Mouse (Mus musculus): Measurements from ENCODE around the gene Bag6.
"Not testable (repeated sequence)": the region's sequence is repeated elsewhere in the genome, so short reads cannot be mapped to it uniquely, and the experiment has no call there.

The Bag6 gene

DNA sequence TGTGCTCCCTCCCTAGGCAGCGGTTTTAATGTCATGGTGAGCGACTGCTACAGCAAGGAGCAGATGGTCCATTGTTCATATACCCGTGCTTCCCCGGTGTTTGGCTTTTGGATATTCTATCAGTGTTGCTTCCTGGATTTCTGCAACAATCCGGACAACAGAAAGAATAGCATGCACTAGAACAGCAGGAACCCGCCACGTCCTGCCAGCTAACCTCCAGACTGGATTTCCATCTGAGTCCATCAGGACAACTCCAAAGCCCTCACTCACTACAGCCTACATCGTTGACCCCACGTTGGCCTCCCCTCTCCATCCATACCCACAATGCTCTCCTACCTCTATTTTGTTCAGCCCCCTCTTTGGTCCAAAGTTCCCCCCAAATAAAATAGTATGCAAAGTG, 23.2 kb upstream of the Bag6 start:
- DNase-seq (ENCODE audit: low read depth, low spot score), result no peak

DNA sequence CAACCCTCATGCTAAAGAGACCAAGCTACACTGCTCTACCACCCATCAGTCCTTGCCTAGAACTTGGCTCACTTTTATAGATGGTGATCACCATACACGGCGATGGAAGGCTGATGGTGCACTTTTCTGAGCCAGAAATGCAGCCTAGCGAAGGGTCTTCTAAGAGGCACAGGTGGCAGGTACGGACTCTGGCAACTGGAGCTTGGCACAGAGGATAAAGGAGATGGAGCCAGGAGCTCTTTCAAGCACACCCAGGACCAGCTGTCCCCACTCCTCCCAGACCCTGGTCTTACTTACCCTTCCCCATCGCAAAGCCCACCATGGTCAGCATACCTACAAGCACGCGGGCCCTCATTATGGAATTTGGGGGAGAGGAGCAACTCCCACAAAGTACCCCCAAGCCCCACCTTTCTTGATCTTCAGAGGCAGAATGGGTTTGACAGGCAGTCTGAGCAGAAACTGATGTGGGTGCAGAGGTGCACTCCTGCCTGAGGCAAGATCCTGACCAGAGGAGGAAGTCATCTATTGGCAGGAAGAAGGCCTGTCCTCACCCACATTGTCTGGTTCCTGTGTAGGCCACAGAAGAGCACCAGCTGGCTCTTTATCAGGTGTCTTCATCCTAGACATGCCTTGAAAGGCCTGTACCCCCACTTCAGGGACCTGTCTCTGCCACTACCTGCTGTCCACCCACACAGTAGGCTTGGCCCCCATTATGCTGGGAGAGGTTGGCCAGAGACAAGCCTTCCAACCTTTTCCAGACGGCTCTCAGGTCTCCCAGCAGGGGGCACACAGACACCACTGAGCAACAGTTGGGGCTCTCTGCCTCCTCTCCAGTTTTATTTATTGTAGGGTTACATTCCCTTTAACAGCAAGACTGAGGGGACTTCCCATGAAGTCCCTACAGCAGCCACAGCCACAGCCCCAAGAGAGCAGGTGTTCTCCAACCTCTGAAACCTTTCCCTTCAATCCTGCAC, 19.6 kb upstream of the Bag6 start, which contains the start of gene Ly6g5b:
Gene Ly6g5b, minus strand, starts transcription at position 383 of the 974 bp plus-strand sequence.
- DNase-seq (ENCODE audit: low read depth, low spot score), result peak; percentile 59

DNA sequence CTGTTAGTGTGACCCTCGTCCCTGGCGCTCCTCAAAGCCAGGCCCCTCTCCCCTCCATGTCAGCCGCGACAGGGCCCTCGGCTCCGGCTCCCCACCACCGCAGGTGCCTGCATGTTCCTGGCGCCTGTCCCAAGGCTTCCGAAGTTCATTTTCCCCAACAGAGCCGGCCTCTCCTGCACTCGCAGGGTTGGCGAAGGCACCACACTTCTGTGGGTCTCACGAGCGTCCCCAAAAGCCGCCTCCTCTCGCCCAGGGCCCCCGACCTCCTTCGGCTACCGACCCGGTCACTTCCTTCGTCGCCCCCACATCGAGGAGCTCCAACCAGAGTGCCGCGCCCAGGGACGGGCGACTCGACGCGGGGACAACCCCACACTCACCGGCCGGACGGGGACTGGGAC, 14.2 kb upstream of the Bag6 start:
- no peak for DNase-seq (ENCODE audit: low read depth, low spot score)

DNA sequence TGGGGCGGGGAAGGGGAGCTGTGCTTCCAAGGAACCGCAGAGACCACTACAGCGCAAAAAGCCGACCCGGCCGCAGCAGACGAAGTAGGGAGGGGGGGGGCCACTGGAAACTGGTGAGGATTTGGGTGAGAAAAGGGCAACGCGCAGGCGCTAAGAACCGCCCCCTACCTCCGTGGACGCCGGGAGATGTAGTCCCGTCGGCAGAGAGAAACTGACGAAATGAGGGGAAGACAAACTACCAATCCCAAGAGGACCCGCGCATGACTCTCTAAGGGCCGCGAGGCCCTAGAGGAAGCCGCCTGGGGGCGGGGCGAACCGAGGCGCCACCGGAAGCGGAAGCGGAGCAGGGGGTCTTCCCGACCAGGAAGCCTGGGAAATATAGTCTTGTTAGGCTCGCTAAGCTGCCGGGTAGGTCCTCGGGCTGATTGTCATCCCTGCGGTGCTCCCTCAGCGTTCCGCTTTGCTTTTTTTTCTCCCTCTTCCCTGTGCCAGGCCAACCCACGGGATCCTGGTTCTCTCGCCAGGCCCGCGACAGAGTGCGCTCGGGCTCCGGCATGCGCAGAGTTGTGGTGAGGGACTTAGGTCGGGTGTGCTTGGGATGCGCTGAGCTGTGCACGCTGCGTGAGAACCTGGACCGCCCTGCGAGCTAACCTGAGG, 13.7 kb upstream of the Bag6 start, which contains the start of gene Gpank1:
Gene Gpank1, plus strand, starts transcription at position 313 of the 657 bp plus-strand sequence.
- peak; percentile 99 for DNase-seq (ENCODE audit: low read depth, low spot score)

GRCm38 (mm10) chr17:35121871-35122303, 13.1 kb upstream of the Bag6 start, which contains the start of gene Csnk2b:
Csnk2b (minus strand) TSS chr17:35122053.
- peak; percentile 77 for DNase-seq (ENCODE audit: low read depth, low spot score)

DNA sequence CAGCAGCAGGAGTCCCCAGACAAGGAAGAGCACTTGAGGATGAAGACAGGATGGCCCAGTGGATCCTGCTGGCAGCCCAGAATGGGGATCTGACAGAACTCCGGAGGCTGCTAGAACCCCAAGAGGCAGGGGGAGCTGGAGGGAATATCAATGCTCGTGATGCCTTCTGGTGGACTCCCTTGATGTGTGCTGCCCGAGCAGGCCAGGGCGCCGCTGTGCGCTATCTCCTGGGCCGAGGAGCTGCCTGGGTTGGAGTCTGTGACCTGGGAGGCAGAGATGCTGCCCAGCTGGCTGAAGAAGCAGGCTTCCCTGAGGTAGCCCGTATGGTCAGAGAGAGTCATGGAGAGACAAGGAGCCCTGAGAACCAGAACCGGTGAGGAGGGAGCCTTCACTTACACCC, 11.7 kb upstream of the Bag6 start:
- not testable (repeated sequence) for DNase-seq (ENCODE audit: low read depth, low spot score)

GRCm38 (mm10) chr17:35124261-35124896, 10.6 kb upstream of the Bag6 start:
- DNase-seq (ENCODE audit: low read depth, low spot score), result not testable (repeated sequence)

DNA sequence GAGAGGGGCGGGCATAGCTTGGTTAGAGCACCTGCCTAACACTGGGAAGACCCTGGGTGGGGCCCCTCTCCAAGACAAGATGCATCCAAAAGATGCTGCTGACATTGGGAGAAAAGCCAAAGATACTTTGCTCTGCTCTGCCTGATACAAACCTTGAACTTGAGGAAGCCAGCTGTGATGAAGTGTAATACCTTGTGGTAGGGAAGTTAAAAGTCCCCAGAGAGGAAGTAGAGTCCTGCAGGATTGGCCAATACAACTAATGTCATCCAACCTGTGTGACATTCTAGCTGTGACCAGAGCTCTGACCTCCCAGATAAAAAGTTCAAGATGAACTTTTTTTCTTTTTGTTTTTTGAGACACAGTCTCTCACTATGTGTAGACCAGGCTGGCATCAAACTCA, 9.9 kb upstream of the Bag6 start:
- no peak for DNase-seq (ENCODE audit: low read depth, low spot score)

- no peak for DNase-seq (ENCODE audit: low read depth, low spot score)
Observed at GRCm38 (mm10) chr17:35125578-35125977, 9.4 kb upstream of the Bag6 start.

DNA sequence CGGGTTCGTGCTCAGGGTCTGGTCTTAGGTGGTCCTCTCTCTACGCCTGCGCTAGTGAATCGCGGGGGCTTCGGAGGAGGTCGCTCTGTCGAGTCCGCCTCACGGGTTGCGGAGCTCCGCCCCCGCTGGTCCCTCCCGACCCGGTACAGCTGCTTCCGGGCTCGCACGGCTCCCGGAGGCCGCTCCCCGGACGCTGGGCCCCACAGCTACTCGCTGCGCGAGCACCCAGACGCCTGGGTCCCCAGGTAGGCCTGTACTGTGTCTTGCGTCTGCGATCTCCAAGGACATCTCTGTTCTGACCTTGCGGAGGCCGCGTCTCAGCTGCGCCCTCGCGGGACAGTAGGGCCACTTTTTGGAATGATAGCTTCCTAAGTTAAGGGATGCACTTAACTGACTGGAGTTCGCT, 8.8 kb upstream of the Bag6 start, which contains the start of gene D17H6S53E:
Gene D17H6S53E, plus strand, starts transcription at position 168 of the 406 bp plus-strand sequence.
- peak; percentile 87 for DNase-seq (ENCODE audit: low read depth, low spot score)

- DNase-seq (ENCODE audit: low read depth, low spot score), result no peak
Observed at GRCm38 (mm10) chr17:35127017-35127416, 8.0 kb upstream of the Bag6 start.

GRCm38 (mm10) chr17:35128996-35129395, 6.0 kb upstream of the Bag6 start:
- no peak for DNase-seq (ENCODE audit: low read depth, low spot score)

- no peak for DNase-seq (ENCODE audit: low read depth, low spot score)
Observed at GRCm38 (mm10) chr17:35131038-35131437, 3.9 kb upstream of the Bag6 start.

DNA sequence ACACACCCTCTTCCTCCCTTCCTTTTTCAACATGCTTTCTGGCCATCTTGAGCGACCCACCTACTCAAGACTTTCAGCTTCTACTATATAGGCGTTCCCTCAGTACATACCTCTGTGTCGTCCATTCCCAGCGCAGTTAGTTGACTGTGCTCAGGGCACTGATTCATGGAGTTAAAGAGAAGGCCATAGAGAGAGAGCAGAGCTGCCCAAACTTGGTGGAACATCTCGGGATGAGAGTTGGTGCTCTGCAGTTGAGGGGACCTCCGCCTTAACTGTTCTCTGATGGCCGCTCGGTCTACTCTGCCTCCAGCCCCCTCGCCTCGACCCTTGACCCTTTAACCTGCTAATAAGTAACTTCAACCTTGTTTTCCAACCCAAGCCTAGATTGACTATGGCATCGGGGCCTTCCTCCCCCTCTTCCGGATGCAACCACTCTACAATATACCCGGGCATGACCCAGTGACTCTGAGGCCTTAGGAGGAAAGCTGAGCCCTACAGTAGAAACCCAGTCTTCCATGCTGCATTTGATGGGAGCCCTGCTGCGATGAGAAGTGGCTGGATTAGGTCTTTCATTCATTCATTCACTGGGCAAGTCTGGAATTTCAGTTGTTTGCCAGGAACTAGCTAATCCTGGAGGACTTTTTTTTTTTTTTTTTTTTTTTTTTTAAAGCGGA, 3.3 kb upstream of the Bag6 start, which contains the start of gene Apom:
Gene Apom, minus strand, starts transcription at position 551 of the 674 bp plus-strand sequence.
- no peak for DNase-seq (ENCODE audit: low read depth, low spot score)

DNA sequence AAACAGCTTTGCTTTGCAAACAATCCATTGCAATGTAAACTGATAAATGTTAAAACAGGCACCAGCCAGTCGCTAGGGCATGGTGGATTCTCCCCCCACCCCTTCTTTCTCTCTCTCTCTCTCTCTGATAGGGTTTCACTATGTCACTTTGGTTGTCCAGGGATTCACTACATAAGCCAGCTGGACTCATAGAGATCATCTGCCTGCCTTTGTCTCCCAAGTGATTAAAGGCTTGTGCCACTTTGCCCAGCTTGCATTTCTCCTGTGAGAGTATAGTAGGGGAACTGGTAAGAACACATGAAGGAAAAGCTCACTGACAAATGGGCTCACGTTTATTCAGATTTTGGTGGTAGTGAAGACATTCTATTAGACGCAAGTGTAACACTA, 2.8 kb upstream of the Bag6 start:
- no peak for DNase-seq (ENCODE audit: low read depth, low spot score)

DNA sequence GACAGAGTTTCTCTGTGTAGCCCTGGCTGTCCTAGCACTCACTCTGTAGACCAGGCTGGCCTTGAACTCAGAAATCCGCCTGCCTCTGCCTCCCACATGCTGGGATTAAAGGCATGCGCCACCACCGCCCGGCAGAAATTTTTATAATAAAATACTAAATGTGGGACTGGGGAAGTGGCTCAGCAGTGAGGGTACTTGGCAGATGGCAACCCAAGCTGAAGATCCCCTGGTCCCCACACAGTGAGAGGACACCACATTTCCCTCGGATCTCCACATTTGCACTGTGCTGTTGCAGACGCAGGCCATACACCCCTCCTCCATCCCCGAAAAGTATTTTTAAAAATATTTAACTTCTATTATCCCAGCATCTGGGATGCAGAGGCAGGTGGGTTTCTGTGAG, 1.5 kb upstream of the Bag6 start:
- DNase-seq (ENCODE audit: low read depth, low spot score), result no peak

- no peak for DNase-seq (ENCODE audit: low read depth, low spot score)
Observed at GRCm38 (mm10) chr17:35135591-35136320, 778 bp downstream of the Bag6 start.

GRCm38 (mm10) chr17:35139269-35139668, 4.3 kb downstream of the Bag6 start:
- DNase-seq (ENCODE audit: low read depth, low spot score), result no peak

- DNase-seq (ENCODE audit: low read depth, low spot score), result no peak
Observed at GRCm38 (mm10) chr17:35140490-35140996, 5.6 kb downstream of the Bag6 start.

- no peak for DNase-seq (ENCODE audit: low read depth, low spot score)
Observed at GRCm38 (mm10) chr17:35141971-35142370, 7.0 kb downstream of the Bag6 start.
